Mouse (Mus musculus) heart, adult 2 months (tissue): ENCODE results near the gene Arhgef17.

Experiments used
- CTCF ChIP-seq: fragments of 200-600 bp; IDR thresholded peaks from 2 replicates; pipeline ENCODE4 v1.8.1; 2022; ENCODE audit warnings: antibody characterized with exemption, mild to moderate bottlenecking, moderate library complexity
- POLR2A ChIP-seq: fragments of 200-500 bp; IDR thresholded peaks from 2 replicates; pipeline ENCODE4 v1.6.1; 2011; ENCODE audit warnings: mild to moderate bottlenecking, low read depth, low read length, control low read depth; ENCODE audit not compliant: insufficient read depth

DNA sequence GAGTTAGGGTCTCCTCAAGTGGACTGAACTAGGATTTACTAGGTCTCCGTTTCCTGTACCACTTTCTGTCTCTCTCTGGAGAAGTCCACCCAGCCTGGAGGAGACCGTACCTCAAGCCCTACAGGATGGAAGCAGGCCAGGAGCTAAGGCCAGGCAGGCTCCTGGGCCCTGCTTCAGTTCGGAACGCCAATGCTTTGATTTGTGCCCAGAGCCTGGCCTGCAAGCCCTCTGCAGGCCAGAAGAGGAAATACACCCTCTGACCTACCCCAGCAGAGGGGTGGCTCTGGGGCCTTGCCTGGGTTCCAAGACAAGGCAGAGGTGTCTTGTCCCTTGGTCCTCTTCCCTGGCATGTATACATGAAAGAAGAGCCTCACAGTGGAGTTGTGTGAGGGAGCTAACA, 33.2 kb upstream of the Arhgef17 start:
- TF ChIP-seq CTCF (peak; percentile 100), POLR2A (no peak)
